Mouse (Mus musculus): ENCODE measurements at regions not wholly inside any gene's neighbourhood (a gene's known extent, or its start where the extent isn't known, plus 50 kb on each side); places are given as distances from the start of the nearest gene placed in this dataset.

- intact Hi-C loops (cut with DNase I), result no loop called here
- no peak for DNase-seq
Measured at GRCm38 (mm10) chr1:13849071-13849470, 2244.1 kb downstream of the 4930444P10Rik start.

- intact Hi-C loops (cut with DNase I), result no loop called here
- DNase-seq, result no peak
Measured at GRCm38 (mm10) chr1:13846336-13846865, 2246.7 kb downstream of the 4930444P10Rik start.

GRCm38 (mm10) chr1:13840309-13840622 lies 2252.9 kb downstream of the 4930444P10Rik start:
- intact Hi-C loops (cut with DNase I), result no loop called here

GRCm38 (mm10) chr1:13839619-13840308 lies 2253.4 kb downstream of the 4930444P10Rik start:
- intact Hi-C loops (cut with DNase I), result no loop called here
- no peak for DNase-seq

More at GRCm38 (mm10) chr1:13840309-13840622, 2252.9 kb downstream of the 4930444P10Rik start:
- DNase-seq, result no peak

- DNase-seq, result no peak
- intact Hi-C loops (cut with DNase I), result no loop called here
Measured at GRCm38 (mm10) chr1:13834860-13835840, 2258.0 kb downstream of the 4930444P10Rik start.

GRCm38 (mm10) chr1:13807786-13808185 lies 2285.3 kb downstream of the 4930444P10Rik start:
- intact Hi-C loops (cut with DNase I), result no loop called here
- DNase-seq, result no peak

- intact Hi-C loops (cut with DNase I), result no loop called here
- DNase-seq, result no peak
Measured at GRCm38 (mm10) chr1:13800460-13800859, 2292.7 kb downstream of the 4930444P10Rik start.

- DNase-seq, result no peak
- intact Hi-C loops (cut with DNase I), result no loop called here
Measured at GRCm38 (mm10) chr1:13798848-13799247, 2294.3 kb downstream of the 4930444P10Rik start.

GRCm38 (mm10) chr1:13795196-13795595 lies 2297.9 kb downstream of the 4930444P10Rik start:
- no peak for DNase-seq
- intact Hi-C loops (cut with DNase I), result no loop called here

- DNase-seq, result peak; percentile 67 to 80
Measured at GRCm38 (mm10) chr1:13789318-13790085, 2303.6 kb downstream of the 4930444P10Rik start.

GRCm38 (mm10) chr1:13787016-13787415 lies 2306.1 kb downstream of the 4930444P10Rik start:
- no peak for DNase-seq
- intact Hi-C loops (cut with DNase I), result loop anchor here (5.0 kb wide), 2 partner anchors 785 to 1075 kb away; no protein-coding TSS in a partner anchor

More at GRCm38 (mm10) chr1:13789318-13790085, 2303.6 kb downstream of the 4930444P10Rik start:
- intact Hi-C loops (cut with DNase I), result loop anchor here (2.0 to 5.0 kb wide), 3 partner anchors 783 to 1073 kb away; no protein-coding TSS in a partner anchor

- intact Hi-C loops (cut with DNase I), result no loop called here
- DNase-seq, result peak in 1 of 2 experiments; percentile 49
Measured at GRCm38 (mm10) chr1:13784396-13784795, 2308.7 kb downstream of the 4930444P10Rik start.

GRCm38 (mm10) chr1:13782633-13783032 lies 2310.5 kb downstream of the 4930444P10Rik start:
- no peak for DNase-seq
- intact Hi-C loops (cut with DNase I), result no loop called here

- DNase-seq, result no peak
- intact Hi-C loops (cut with DNase I), result no loop called here
Measured at GRCm38 (mm10) chr1:13772106-13772505, 2321.0 kb downstream of the 4930444P10Rik start.

- intact Hi-C loops (cut with DNase I), result no loop called here
- DNase-seq, result no peak
Measured at GRCm38 (mm10) chr1:13771014-13771463, 2322.1 kb downstream of the 4930444P10Rik start.

- intact Hi-C loops (cut with DNase I), result no loop called here
- DNase-seq, result no peak
Measured at GRCm38 (mm10) chr1:13752479-13752878, 2338.6 kb downstream of the A830018L16Rik start.

- intact Hi-C loops (cut with DNase I), result no loop called here
- DNase-seq, result no peak
Measured at GRCm38 (mm10) chr1:13751381-13751780, 2337.5 kb downstream of the A830018L16Rik start.

Data from heart, postnatal 14 days (tissue).